Mouse (Mus musculus): ENCODE measurements at regions not wholly inside any gene's neighbourhood (a gene's known extent, or its start where the extent isn't known, plus 50 kb on each side); places are given as distances from the start of the nearest gene placed in this dataset.

DNA sequence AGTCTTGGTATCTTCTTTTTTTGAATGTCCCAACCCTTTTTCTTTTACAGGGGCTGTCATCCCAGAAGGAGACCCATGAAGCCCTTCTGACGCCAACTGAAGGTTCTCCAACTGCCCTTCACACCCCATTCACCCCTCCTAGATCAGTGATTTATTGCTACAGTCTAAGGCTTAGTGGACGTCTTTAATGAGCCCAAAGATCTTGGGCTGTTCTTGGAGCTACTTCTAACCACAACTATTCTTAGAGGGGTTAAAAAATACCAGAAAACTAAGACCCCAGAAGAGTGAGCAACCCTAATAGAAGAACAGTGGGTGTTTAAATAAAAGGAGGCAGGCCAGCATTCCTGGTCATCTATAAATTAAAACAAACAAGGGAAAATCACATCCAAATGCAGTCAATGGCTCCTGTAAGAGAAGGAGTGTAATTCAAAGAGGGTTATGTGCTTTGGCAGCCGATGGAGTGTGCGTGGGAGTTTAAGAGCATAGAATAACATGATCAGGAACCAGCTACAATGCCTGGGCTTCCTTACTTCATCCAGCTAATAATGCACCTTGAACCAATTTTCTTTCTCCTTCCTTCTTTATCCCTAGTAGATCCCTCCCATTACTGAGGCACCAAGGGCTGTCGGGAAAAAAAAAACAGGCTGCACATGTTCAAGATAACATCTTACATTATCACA, 113.3 kb downstream of the Qpct start:
- peak; percentile 50 for DNase-seq (ENCODE audit: low read depth)

- no peak for DNase-seq (ENCODE audit: low read depth)
These were observed 112.3 kb downstream of the Qpct start for GRCm38 (mm10) chr17:79163983-79164382.

- no peak for DNase-seq (ENCODE audit: low read depth)
These were observed 102.4 kb downstream of the Qpct start for GRCm38 (mm10) chr17:79154138-79154537.

- DNase-seq (ENCODE audit: low read depth), result no peak
These were observed 101.1 kb downstream of the Qpct start for GRCm38 (mm10) chr17:79152823-79153222.

DNA sequence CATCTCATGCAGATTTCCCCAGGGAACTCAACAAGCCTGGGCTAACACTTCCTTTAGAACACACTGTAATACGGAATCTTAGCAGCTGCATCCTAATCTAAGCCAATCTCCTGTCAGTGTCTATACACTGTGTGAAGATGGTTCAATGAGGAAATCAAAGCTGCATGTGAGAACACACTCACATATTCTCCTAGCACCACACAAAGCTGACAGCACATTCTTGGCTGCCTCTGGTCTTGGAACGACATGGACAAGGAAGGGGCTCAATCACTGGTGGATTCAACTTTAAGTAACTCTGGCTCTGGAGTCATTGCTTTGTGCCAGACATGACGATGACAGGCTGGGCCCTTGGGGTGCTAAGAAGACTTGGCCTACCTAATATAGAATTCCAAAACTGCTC, 96.2 kb downstream of the Qpct start:
- DNase-seq (ENCODE audit: low read depth), result no peak

DNA sequence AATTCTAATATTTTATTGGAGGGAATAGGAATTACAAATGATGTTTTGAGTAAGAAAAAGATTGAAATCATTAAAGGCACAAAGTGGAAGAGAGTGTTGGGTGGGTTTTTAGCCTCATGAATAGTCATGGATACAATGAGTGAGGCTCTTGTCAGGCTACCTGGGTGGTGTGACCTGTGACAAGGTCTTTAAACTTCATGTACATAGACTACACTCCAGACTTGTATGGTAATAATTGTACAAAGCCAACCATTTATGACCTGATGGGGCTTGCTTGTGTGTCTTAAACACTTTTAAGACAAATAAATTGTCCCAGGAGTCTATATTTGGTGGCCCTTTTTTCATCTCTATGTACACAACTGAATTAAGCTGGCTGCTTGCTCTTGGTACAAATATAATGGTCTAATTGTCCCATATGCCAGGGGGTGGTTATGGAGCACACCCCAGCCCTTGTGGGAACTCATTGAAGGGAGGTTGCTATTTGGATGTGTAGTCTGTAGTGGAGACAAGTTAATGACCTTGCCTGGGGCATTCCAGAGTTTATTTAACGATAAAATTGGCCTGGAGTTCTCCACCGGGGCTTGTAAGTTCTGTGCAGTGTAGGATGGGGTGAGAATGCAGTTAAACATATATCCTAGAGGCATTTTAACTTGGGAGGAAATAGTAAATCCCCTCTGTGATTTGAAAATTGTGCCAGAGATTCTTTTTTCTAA, 93.4 kb downstream of the Qpct start:
- no peak for DNase-seq (ENCODE audit: low read depth)

- peak; percentile 55 for DNase-seq (ENCODE audit: low read depth)
These were observed 91.3 kb downstream of the Qpct start for GRCm38 (mm10) chr17:79143031-79143430.
